Mouse (Mus musculus) T-helper 17 cell (primary cell): ENCODE measurements around the gene Psmb11.

Experiments used
- in situ Hi-C, 2 experiments: fragments of 300-600 bp; cut with MboI, MseI; formaldehyde crosslinking; loops; 1 replicate in 1 of 2; 2 replicates in 1 of 2; pipeline ENCODE4 v1.15.1; 2025; ENCODE audit warnings: high pct_unique_total_duplicates in 2 of 2

Gene Psmb11

DNA sequence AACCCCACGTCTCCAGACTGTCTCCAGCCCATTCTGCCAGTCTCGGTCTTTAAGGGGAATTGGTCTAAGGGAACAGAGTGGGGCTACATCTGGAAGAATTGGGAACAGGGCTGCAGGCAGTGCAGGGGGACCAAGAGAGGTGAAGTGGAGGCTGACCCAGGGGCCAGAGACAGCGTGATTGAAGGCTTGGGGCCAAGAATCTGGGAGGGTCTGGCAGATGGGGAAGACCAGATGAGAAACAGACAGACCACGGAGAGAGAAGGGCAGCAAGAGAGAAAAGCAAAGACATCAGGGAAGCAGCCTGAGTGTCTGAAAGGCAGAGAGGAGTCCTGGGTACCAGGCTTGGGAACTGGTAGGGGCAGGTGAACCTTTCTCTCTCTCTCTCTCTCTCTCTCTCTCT, 18.9 kb downstream of the Psmb11 start:
- in situ Hi-C loops, result loop anchor here in 1 of 2 experiments (5.0 kb wide), 1 partner anchor 68 kb away; no protein-coding TSS in a partner anchor

DNA sequence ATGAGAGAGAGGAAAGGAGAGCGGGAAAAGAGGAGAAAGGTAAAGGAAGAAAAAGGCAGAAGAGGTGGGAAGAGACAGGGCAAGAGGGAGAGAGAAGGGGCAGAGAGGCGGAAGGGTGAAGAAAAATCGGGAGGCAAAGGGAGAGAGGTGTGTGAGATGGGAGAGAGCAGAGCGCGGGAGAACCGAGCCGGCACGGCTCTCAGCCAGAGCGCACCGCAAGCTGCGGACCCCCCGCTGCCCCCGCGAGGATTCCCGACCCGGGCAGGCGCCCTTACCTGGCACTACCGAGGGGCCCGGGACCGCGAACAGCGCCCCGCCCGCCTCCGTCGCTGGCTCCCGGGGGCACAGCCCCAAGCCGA, 19.7 kb downstream of the Psmb11 start, which contains the start of gene Gm17606:
TSS of gene Gm17606 (plus strand) at position 7 of the 359 bp plus-strand sequence.
- in situ Hi-C loops, result loop anchor here in 1 of 2 experiments (5.0 kb wide), 1 partner anchor 69 kb away; no protein-coding TSS in a partner anchor

DNA sequence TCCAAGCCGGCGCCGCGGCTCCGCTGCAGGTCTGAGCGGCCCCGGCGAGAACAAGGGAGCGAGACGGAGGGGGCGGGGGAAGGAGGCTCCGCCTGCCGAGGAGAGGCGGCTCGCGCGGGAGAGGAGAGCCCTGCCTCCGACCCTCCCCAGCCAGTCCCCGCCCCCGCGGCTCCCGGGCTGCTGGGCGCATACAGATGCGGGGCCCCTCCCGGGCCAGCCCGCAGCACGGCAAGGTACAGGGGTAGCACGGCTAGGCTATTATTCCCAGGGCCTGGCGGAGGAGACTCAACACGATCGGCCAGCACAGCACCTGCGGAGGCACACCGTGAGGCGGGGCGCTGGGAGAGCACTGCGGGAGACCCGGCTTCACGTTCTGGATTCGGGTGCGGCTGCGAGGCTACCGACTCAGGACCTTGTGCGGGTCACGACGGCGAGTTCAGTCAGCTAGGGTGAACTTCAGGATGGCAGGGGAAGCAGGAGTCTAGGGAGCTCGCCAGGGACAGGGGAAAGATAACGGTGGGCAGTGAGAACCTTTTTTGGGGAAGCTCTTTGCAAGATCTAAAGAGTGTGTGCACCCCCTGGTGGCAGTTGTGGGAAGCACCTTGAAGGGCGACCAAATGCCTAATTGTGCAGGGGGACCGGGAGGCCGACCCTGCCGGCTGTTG, 20.2 kb downstream of the Psmb11 start, which contains the start of gene Cdh24:
TSS of gene Cdh24 (minus strand) at position 60 of the 665 bp plus-strand sequence.
- in situ Hi-C loops, result loop anchor here in 1 of 2 experiments (5.0 kb wide), 1 partner anchor 69 kb away; no protein-coding TSS in a partner anchor

DNA sequence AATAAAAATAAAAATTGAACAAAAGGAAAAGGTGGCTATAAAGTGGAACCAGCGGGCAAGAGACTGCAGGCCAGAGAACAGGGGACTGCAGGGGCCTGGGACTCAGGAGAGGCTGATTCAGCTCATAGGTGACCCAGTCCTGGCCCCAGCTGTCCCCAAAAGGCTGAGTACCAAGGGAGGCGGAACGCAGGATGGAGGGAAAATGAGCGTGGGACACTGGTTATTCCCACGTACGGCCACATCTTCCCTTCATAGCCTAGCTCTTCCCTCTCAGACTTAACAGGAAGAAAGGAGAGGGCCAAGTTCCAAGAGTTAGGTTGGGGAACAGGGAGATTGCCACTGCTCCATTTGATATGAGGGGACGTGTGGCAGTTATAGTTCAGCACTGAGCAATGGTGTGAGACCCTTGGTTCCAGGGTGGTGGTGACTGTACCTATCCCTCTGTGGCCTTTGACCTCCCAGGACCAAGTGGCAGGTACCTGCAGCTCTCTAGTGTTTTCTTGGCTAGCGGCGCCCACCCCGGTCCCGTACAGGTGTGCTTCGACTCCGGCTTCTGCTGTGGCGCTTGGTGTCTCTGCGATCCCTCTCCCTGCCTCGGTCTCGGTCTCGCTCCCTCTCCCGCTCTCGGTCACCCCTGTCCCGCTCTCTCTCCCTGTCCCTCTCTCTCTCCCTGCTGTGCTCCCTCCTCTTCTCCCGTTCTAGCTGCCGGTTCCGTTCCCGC, 21.2 kb downstream of the Psmb11 start:
- in situ Hi-C loops, result loop anchor here in 1 of 2 experiments (5.0 kb wide), 1 partner anchor 70 kb away; no protein-coding TSS in a partner anchor

DNA sequence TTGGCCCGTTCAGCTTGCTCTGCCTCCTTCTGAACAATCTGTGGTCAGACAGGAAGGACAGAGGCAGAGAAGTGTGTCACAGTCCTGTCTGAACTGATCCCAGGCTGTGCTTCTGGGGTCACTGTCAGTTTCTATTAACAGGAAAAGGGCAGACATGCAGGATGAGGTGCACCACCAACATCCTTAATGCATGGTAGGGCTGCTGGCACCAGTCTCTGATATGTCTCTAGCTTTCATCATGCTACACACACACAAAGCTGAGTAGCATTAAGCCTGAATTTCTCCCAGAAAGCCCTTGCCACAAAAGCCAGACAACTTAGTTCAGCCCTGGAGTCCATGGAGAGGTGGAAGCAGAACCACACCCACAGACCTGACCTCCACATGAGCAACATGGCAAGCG, 21.8 kb downstream of the Psmb11 start:
- in situ Hi-C loops, result loop anchor here in 1 of 2 experiments (5.0 kb wide), 1 partner anchor 71 kb away; no protein-coding TSS in a partner anchor

DNA sequence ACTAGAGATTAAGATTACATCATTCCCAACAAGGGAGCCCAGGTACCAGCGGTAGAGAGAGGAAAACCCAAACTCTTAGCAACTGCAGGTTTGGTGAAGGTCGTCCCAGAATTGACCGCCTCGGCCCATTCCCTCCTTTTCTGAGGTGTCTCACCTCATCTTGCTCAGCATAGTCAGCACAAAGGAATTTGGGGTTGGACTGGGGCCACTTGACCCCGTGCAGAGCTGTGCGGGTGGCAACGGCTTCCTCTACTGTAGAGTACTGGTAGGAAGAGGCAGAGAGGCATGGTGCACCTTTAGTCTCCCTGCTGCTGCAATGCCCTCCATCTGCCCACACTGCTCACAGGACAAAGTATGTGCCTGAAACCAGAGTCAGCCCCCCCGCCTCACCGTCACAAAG, 23.1 kb downstream of the Psmb11 start:
- in situ Hi-C loops, result loop anchor here in 1 of 2 experiments (5.0 kb wide), 1 partner anchor 72 kb away; no protein-coding TSS in a partner anchor

DNA sequence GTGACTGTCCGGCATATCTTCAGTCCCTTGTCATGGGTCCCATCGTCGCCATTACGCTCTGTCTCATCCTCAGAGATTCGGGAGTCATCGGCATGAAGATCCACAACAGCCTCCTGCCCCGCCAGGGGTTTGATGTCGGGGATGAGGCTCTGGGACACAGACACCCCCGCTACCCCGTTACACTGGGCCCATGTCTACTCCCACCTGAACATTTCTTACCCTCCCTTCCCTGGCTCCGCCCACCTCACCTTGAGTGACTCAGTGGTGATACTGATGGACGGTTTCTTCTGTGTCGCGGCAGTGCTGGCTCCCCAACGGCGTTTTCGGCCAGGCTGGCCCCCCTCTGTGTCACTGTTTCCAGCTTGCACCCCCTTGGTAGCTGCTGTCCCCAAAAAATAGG, 25.2 kb downstream of the Psmb11 start:
- in situ Hi-C loops, result loop anchor here in 1 of 2 experiments (5.0 kb wide), 1 partner anchor 36 kb away; no protein-coding TSS in a partner anchor

DNA sequence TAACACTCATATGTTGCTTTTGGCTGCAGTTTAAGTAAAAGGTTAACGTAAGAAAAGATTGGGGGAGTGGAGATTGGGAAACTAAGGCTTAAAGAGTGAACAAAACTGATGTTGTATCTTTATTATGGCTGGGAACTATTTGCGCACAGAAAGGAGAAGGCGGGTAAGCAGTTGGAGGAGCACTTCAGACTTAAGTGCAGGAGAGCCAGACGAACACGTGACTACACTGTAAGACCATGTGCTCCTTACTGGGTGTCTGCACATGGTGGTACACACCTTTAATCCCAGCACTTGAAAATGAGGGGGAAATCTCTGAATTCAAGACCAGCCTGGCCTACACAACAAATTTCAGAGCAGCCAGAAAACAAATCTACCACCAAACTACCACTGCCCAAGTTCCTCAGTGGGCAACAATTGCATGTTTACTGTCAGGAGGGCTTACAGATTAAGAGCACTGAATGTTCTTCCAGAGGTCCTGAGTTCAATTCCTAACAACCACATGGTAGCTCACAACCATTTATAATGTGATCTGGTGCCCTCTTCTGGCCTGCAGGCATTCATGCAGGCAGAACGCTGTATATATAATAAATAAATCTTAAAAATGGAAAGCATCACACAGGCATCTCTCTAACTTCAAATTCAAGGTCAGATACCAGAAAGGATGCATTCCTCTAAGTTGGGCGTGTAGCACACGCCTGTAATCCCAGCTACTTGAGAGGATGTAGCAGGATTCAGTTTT, 25.8 kb downstream of the Psmb11 start:
- in situ Hi-C loops, result loop anchor here in 1 of 2 experiments (5.0 kb wide), 1 partner anchor 35 kb away; no protein-coding TSS in a partner anchor

DNA sequence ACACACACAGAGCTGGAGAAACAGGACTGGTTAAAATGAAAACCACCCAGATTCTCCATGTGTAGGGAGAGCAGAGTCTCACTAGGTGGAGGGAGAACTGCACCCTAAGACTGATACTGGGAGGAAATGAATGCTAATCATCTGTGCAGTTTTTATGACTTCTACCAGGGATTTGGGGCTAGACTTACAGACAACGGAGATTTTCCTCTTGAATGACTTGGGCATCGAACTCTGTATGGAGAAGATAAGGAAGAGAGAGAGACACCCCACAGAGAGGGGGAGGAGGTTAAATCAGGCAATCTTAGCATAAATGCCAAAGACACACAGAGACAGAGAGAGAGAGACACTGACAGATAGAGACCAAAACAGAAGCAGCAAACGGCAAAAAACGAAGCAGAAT, 26.7 kb downstream of the Psmb11 start:
- in situ Hi-C loops, result loop anchor here in 1 of 2 experiments (5.0 kb wide), 1 partner anchor 34 kb away; no protein-coding TSS in a partner anchor

DNA sequence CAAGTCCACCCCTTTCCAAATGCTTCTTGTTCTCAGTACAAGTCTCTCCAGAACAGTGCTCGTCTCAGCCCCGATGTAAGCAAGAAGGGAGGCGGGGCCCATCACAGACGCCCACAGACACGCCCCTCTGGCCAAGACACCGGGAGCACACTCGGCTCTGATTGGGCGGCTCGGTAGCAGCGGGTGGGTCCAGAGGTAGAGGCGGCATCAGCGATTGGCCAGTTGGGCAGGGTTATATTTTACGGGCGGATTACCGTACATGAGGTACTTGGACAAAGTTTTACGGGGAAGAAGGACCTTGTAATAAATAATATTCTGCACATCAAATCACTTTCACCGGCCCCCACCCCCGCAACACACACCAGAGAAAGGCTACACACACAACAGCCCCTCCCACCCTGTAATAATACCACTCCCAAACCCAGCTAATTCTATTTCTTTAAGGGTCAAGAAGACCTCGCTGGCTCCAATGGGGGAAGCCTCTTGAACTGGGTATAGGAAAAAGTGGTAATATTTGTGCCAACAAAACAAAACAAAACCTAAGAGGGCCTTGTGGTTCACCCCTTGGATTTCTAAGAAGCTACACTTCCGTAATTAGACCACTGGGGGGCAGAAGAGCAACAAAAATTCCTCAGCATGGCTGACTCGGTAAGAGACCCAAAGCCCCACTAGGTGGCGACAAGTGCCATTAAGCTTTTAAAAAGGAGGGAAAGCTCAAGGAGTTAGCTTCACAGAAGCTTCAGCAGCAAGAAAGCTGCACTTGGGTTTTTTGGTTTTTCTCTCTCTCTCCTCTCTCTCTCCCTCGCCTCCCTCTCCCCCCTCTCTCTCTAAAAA, 29.6 kb downstream of the Psmb11 start:
- in situ Hi-C loops, result no loop called here

DNA sequence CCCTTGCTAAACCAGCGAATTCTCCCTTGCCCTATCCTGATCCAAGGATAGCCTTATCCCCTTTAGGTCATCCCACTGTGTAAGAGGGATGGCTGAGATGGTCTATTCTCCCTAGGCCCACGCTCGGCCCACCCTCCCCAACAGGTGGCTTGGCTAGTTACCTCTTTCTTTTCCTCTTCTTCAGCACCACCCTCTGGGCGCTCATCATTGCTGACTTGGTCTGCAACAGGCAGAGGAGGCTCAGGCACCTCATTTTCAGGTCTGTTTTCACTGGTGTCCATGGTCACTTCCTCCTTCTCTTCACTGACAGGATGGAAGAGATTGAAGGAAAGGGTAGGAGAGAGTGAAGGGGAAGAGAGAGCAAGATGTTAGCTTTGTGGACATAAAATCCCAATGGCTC, 30.3 kb downstream of the Psmb11 start:
- in situ Hi-C loops, result no loop called here

DNA sequence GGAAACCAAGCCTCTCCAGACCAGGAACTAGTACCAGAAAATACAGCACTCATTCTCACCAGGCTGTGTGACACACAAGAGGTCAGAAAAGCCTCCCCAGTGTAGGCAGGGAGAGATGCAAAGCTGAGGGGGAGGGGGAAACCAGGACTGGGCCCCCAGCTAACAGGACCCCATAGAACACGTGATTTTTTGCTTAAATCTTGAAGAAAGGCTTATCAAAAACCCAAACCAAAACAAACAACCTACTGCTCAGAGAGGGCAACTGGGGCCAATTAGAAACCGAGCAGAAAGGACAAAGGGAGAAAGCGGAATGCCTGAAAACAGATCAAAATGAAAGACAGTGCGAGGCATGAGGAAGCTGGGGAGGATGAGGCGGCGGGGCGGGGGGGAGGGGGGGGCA, 31.6 kb downstream of the Psmb11 start:
- in situ Hi-C loops, result no loop called here

DNA sequence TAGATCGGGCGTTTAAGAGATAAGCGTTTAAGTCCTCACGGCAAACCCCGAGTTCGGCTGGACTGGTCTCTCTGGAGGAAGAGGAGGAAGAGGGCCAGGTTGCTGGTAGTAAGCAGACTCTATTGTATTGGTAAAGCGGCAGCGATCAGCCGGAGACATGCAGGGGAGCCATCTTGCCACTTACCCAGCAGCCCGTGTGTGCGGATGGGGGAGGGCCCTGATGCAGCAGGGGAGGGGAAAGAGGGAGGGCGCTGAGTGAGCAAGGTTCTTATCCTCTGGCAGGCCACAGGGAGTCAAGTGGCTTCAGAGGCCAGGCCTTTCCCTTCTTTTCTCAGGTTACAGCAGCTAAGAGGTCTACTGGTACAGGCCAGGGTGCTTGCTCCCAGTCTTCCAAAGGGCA, 32.3 kb downstream of the Psmb11 start:
- in situ Hi-C loops, result no loop called here

DNA sequence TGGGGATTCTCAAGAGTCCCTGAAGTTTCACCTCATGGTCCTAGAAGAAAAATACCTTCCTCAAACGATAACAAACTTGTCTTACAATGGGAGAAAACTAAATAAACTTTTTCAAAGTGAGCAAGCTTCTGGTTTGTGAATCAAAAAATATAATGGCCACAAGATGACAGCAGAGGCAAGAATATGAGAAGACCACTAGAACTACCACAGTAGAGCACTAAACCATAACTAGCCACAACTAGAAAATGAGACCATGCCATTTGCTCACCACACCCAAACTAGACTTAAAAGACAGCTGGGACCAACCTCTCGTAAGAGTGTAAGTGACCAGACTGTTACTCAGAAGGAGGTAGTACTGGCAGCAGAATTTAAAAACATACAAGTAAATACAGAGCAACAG, 38.8 kb downstream of the Psmb11 start:
- in situ Hi-C loops, result no loop called here

DNA sequence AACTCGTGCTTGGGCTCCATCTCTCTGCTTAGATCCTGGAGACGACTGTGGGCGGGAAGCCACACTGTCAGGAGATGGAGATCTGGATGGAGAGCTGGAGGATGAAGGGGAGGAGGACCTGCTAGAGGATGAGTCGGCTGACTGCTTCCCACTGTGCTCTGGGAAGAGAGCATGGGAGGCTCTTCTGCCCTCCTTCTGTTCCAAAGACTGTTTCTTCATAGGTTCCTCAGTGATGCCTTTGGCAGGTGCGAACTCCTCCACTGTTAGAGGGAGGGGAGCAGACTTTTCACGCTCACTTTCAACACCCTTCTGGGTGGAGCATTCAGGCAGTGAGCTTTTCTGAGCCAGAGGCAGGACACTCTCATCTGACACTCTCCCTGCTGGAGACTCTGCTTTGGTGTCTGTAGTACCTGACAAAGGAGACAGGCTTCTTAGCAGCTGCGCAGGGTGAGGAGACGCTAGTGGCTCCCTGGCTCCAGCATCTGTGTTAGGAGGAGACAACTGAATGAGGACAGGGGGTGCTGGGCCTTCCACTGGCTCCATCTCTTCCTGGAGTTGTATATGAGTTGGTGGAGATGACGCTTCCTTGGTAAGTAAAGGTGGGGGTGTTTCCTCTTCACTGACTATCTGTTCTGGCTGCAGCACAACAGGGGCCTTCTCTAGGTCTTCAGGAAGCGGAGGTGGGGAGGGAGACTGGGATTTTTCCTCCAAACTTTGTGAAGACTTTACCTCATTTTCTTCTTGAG, 43.4 kb downstream of the Psmb11 start:
- in situ Hi-C loops, result no loop called here

DNA sequence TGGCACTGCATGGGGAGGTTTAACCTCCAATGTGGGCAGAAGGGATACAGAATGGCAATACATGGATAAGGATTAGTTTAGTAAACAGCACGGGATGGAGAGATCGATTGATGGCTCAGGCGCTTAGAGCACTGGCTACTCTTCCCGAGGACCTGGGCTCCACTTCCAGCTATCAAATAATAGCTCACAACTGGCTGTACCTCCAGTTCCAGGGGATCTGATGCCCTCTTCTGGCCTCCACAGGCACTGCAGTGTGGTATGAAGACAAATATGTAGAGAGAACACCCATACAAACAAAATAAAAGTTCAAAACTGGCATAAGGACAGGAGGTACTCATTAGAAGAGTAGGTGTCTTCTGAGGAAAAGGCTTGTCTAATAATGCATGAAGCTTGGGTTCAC, 48.1 kb downstream of the Psmb11 start:
- in situ Hi-C loops, result no loop called here

DNA sequence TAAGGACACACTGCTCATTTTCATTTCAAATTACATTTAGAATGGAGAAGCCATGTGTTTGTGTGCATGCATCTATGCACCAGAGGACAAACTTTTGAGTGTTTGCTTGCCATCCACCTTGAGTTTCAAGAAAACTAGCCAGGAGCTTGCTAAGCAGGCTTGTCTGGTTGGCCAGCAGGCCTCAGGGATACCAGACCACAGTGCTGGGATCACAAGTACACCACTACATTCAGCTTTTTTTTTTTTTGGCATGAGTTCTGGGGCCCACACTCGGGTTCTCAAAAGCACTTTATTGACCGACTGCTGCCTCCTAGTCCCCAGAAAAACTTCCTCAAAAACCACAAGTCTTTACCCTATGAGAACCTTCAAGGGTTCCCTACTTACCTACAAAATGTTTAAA, 53.1 kb downstream of the Psmb11 start:
- in situ Hi-C loops, result no loop called here

DNA sequence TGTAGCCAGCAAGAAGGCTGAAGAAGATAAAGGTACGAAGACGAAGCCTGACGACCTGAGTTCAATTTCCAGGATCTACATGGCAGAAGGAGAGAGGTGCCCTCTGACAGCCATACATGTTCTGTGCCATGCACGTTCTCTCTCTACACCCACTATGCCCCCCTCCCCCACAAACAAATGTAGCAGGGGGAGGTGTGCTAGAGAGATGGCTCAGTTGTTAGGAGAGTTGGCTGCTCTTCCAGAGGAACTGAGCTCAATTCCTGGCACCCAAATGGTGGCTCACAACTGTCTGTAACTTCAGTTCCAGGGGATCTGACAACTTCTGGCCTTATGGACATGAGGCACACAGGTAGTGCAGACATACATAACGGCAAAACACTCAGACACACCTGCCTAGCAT, 55.1 kb downstream of the Psmb11 start:
- in situ Hi-C loops, result no loop called here

DNA sequence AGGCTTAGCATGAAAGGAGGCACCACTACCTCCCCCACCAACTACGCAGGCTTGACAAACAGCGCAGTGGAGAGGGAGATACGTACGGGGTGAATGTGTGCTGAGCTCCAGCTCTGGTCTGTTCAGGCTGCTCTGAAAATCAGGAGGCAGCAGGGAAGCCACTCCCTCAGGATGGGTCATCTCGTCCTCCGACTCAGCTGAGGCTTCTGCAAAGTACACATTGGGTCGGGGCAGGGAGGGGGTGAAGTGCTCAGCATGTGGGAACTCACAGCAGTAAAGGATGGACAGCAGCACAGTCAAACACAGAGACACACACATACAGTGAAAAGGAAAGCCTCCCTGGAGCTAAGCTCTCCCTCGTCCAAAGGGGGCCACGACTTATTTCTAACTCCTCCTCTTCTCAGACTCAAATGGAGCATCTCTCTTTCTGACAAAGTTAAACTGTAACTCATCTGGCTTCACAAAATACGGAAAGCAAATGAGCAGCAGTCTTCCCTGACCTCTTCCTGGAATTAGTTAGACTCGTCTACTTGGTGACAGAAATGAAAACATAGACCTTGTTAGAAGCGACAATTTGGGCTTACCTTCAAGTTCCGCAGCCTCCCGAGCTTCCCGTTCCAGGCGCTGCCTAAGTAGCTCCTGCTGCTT, 57.5 kb downstream of the Psmb11 start:
- in situ Hi-C loops, result no loop called here
